Mouse (Mus musculus): Measurements from ENCODE around the gene Samd5. TPM values are rescaled to one million over a fixed set of nuclear protein-coding genes. Genes with fewer than 3 reads are reported as not detected.

Samd5 gene
- total RNA-seq, 2 experiments from 2014 or later = 1.3 to 1.4 TPM

DNA sequence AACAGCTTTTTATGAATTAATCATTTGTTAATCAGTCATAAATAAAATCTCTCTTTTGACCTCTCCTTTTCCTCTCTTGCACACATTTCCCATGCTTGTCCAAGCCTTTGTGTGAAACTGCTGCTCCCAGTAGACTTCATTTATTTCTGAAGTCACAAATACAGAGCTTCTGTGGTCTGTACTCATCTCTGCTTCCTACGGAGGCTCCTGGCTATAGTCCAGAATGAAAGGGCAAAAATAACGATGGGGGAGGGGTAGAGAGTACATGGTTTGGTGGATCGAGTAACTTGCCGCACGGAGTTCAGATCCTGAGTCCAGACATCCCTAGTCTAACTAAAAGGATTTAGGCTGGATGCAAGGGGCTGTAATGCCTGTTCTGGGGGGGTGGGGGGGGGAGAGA lies 3.1 kb upstream of the Samd5 start:
- H3K4me3 ChIP-seq = no peak overlapping the region
- no peak for TF ChIP-seq CTCF (IDR thresholded peaks at IDR 0.05)
- no peak for DNase-seq
- no peak overlapping the region for H3K27ac ChIP-seq
- intact Hi-C loops (cut with DNase I) = loop anchor here (5.0 to 10.0 kb wide), 3 partner anchors 503 to 663 kb away; no protein-coding TSS in a partner anchor

DNA sequence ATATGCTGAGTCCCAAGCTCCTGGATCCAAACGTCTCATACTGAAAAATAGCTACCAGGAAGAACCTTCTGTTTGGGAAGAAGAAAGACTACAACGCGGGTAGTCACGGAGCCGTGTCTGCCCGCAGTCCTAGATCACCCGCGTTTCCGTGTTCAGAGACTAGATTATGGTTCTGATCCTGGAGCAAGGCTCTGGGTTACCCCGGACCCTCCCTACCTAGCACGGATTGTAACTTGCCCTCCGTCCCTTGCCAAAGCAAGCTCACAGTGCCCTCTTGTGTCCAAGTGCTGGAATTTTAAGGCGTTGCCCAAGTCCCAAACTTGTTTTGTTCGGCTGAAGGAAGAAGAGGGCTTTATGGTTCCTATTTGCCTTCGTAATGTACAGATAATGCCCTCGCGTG lies 1.9 kb upstream of the Samd5 start:
- peak overlapping the region; percentile 61 for H3K27ac ChIP-seq
- TF ChIP-seq CTCF (IDR thresholded peaks at IDR 0.05) = peak; percentile 96
- intact Hi-C loops (cut with DNase I) = loop anchor here (1.0 to 10.0 kb wide), 4 partner anchors 102 to 662 kb away; no protein-coding TSS in a partner anchor
- peak overlapping the region; percentile 64 for H3K4me3 ChIP-seq
- peak; percentile 73 for DNase-seq

DNA sequence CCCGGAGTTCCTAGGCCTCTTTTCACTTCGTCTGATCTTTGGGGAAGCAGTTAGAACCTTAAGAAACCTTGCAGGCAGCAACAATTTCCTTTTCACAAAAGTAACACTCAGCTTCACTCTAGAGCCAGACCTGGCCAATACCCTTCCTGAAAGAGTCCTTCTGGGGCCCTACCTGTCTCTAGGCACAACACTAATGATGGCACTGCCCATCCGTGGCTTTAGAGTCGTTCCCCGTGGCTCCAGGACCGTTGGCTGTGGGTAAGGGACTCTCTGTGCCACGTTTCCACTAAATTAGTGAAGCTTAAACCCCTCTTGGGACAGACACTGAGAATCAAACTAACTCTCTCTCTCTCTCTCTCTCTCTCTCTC lies 1.4 kb upstream of the Samd5 start:
- intact Hi-C loops (cut with DNase I) = loop anchor here (5.0 to 10.0 kb wide), 3 partner anchors 502 to 662 kb away; no protein-coding TSS in a partner anchor
- H3K4me3 ChIP-seq = peak overlapping the region; percentile 85
- TF ChIP-seq CTCF (IDR thresholded peaks at IDR 0.05) = no peak
- H3K27ac ChIP-seq = no peak overlapping the region
- no peak for DNase-seq

DNA sequence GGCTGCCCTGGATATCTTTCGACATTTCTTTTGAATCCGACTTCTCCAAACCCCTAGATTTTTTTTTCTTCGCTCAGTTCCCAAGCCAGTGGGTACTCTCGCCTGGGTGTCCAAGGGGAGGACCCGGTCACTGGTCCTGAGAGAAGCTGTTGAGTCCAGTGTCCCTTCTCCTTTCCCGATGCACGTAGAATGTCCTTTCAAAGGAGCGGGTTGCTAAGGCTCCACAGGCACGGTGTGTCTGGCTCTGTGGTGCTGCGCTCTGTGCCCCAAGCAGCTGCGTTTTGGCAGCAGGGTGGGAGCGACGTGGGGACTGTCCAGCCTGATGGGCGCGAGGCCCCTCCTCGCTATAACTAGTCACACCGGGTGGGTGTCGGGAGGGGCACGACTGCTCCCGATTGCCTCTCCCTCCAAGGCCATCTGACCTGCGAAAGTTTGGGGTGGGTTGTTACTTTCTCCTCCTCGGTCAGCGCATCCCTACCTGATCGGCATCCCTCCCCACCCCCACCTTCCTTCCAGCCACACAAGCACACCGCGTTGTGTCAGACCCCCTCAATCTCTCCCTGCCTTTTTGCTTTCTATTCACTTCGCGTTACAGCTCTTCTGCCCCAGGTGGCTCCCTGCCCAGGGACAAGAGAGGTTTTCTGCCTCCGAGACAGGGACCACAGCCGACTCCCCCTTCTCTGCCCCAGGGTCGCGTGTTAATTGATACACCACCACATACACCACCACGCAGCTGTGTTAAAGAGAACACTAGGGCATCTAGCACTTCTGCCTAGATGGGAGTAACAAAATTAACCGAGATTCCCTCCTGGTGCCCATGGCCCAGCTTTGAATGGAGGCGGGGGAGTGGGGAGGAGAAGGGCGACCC lies 776 bp upstream of the Samd5 start:
- peak overlapping the region; percentile 85 for H3K4me3 ChIP-seq
- H3K27ac ChIP-seq = peak overlapping the region; percentile 73
- peak; percentile 18 for DNase-seq
- intact Hi-C loops (cut with DNase I) = loop anchor here (5.0 to 10.0 kb wide), 3 partner anchors 501 to 661 kb away; no protein-coding TSS in a partner anchor
- no peak for TF ChIP-seq CTCF (IDR thresholded peaks at IDR 0.05)

DNA sequence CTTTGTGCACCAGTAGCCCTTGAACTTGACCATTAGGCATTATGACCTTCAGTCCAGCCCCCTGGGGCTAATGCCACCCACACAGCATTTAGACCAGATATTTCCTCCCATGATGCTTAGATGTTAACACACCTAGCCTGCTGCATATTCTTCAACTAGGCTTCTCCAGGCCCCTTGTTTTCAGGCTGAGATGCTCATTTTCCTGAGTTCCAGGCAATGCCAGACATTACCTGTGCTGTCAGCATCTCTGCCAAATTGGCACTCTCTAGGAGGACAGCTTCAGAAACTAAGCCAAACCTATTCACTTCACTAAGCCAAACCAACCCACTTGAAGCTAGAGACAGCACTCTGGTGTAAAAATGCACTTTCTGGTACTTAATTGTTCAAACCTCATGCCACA lies 1.7 kb downstream of the Samd5 start:
- H3K27ac ChIP-seq = no peak overlapping the region
- intact Hi-C loops (cut with DNase I) = loop anchor here (10.0 kb wide), 2 partner anchors 498 to 658 kb away; no protein-coding TSS in a partner anchor
- no peak for DNase-seq
- peak overlapping the region; percentile 85 for H3K4me3 ChIP-seq
- no peak for TF ChIP-seq CTCF (IDR thresholded peaks at IDR 0.05)

DNA sequence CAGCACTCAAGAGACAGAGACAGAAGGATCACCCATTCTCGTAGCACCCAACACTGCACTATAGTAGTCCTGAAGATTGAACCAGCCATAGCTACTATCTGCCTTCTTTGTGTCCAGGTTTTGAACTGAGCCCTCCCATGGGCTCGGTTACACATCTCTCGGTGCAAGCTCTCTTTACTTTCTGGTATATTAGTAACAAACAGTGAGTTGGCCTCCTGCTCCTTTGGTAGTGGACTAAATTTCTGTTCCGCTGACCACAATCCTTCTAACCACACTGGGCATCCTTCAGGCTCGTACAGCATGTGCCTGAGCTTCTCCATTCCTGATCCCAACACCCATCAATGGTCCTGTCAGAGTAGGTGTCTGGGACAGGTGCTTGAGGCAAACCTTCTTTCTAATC lies 2.3 kb downstream of the Samd5 start:
- TF ChIP-seq CTCF (IDR thresholded peaks at IDR 0.05) = no peak
- Histone ChIP-seq H3K27ac (no peak overlapping the region), H3K4me3 (peak overlapping the region; percentile 85)
- no peak for DNase-seq
- intact Hi-C loops (cut with DNase I) = loop anchor here (10.0 kb wide), 2 partner anchors 498 to 658 kb away; no protein-coding TSS in a partner anchor

DNA sequence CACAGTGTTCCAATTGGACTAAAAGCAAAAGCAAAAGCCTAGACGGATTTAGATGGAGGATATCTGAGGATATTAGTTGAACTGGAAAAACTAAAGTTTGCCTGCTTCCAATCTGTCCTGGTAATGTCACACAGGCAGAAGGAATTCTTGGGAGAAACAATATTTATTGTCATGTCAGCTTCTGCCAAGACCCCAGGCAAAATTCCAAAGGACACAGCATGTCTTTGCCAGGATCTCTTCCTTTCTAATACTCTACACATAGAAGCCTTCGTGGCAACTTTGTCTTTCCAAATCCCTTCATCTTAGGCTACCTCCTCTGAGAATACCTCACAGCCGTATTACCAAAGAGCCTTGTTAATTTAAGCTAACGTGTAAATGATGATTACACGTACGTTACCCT lies 4.7 kb downstream of the Samd5 start:
- H3K4me3 ChIP-seq = no peak overlapping the region
- no peak overlapping the region for H3K27ac ChIP-seq
- DNase-seq = no peak
- no peak for TF ChIP-seq CTCF (IDR thresholded peaks at IDR 0.05)
- intact Hi-C loops (cut with DNase I) = loop anchor here (10.0 kb wide), 2 partner anchors 496 to 656 kb away; no protein-coding TSS in a partner anchor

DNA sequence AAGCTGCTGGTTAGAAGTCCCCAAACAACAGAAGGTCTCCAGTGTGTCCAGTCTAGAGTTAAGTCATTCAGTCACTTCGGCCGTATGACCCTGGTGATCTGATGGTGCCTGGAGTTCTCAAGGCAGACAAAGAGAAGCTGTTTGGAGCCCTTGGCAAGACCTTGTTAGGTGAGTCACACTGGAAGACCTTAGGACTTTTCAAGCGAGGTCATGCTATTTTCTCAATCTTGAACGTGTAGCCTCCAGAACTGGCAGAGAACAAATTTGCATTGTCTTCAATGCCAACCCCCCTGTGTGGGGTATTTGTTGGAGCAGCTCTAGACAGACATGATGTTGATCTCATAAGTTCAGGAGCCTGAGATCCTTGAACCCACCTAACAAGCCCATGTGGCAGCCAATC lies 6.2 kb downstream of the Samd5 start:
- intact Hi-C loops (cut with DNase I) = no loop called here
- TF ChIP-seq CTCF (IDR thresholded peaks at IDR 0.05) = no peak
- no peak for DNase-seq
- no peak overlapping the region for H3K27ac ChIP-seq
- H3K4me3 ChIP-seq = no peak overlapping the region

DNA sequence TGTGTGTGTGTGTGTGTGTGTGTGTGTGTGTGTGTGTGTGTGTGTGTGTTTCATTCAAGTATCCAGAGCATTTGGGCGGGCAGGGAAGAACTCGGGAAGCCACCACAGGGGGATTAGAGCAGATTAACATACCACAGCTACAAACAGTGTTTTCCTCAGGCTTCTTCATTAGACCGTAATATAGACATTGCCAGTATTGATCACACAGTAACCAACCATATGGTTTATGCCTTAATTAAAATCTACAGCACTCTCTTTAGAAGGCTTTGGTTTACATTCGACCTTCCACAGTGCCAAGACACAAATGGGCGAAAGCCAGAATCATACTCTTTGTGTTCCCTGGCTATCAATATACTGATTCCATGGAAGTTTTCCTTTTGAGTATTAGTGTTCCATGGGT lies 22.1 kb downstream of the Samd5 start:
- intact Hi-C loops (cut with DNase I) = no loop called here
- no peak for TF ChIP-seq CTCF (IDR thresholded peaks at IDR 0.05)
- Histone ChIP-seq H3K27ac (no peak overlapping the region), H3K4me3 (no peak overlapping the region)
- no peak for DNase-seq

DNA sequence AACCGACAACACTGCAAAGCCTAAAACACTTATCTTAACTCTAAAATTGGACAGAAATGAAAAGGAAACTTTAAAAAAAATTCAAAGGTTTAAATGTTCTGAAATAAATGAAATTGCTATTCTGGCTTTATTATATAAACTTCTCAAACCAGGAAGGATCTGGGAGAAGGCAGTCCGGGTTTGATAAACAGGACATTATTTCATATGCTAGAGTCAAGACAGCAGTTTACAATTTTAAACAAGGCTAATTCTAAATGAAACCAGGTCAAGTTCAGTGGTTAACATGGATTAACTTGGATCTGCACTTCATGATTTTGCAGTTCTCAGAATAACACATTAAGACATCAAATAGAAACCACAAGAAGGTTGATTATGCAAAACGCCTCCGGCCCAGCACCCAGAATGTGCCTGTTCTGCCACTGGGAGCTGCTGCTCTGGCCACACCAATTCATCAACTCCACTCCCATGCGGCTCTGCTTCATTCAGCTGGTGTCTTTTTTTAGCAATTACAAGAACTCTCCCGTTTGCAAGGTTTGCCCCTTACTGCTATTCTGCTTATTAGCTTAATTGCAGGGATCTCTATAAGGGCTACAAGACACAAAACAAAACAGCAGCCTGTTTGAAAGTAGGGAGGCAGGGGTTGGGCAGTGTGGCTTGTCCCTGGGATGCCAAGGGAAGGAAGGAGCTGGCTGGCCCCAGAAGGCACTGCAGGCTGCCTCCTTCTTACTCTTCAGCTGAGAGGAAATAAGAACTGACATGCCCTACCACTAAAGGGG lies 24.8 kb downstream of the Samd5 start:
- intact Hi-C loops (cut with DNase I) = no loop called here
- DNase-seq = no peak
- no peak overlapping the region for H3K27ac ChIP-seq
- TF ChIP-seq CTCF (IDR thresholded peaks at IDR 0.05) = no peak
- H3K4me3 ChIP-seq = no peak overlapping the region

DNA sequence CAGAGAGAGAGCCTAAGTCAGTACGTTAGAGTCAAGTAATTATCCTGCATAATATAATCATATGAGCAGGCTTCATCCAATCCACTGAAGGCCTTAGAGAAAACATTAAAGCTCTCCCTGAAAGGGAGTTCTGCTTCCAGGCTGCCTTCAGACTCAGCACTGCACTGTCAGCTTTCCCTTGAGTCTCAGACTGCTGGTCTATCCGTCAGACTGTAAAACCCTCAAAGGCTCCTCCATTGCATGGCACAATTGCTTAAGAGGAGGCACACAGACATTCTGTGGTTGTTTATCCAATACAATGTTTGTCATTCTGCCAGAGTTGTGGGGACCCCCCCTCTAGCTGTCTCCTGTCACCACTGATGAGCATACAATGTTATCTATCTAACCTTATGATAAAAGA lies 26.5 kb downstream of the Samd5 start:
- intact Hi-C loops (cut with DNase I) = no loop called here
- no peak for DNase-seq
- H3K27ac ChIP-seq = no peak overlapping the region
- H3K4me3 ChIP-seq = no peak overlapping the region
- TF ChIP-seq CTCF (IDR thresholded peaks at IDR 0.05) = no peak

DNA sequence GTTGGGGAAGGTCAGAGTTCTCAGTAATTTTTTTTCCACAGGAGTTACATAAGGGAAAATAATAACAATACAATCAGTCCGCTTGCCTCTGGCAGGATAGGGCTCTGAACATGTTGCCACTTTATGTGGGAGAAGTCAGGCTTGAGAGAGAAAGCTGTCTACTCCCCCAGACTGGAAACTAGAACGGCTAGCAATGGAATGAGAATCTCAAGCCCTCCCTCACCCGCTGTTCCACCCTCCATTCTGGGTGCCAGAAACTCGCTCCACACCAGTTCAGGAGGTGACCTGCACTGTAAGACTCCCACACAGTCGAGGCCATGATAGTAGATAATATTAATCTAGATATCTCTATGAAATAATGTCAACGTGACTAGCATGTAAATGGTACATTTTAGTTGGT lies 27.3 kb downstream of the Samd5 start:
- Histone ChIP-seq H3K27ac (no peak overlapping the region), H3K4me3 (no peak overlapping the region)
- intact Hi-C loops (cut with DNase I) = no loop called here
- DNase-seq = no peak
- no peak for TF ChIP-seq CTCF (IDR thresholded peaks at IDR 0.05)

DNA sequence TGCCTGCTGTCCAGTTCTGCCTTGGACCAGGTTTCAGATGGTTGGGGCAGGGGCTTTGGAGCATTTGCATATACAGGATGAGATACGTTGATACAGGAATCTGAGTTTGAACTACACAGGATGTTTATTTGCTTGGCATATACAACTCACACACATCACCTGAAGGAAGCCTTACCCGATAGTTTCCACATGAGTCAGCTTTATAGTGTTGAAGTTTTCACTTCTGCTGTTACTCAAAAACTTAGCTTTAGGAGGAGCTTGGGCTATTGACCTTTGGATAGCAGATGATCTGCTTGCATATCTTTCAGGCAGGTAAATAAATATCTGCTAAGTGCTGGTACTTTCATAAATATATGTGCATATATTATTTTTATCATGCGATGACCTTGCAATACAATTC lies 28.6 kb downstream of the Samd5 start:
- no peak overlapping the region for H3K27ac ChIP-seq
- DNase-seq = no peak
- no peak for TF ChIP-seq CTCF (IDR thresholded peaks at IDR 0.05)
- H3K4me3 ChIP-seq = no peak overlapping the region
- intact Hi-C loops (cut with DNase I) = no loop called here
